Mouse (Mus musculus): ENCODE measurements around the gene Spp2. TPM values are rescaled to one million over a fixed set of nuclear protein-coding genes. Genes with fewer than 3 reads are reported as not detected.
"Not testable (repeated sequence)": the region's sequence is repeated elsewhere in the genome, so short reads cannot be mapped to it uniquely, and the experiment has no call there.

Gene Spp2
- total RNA-seq, 1 experiment from 2014 or later: 49.5 TPM

DNA sequence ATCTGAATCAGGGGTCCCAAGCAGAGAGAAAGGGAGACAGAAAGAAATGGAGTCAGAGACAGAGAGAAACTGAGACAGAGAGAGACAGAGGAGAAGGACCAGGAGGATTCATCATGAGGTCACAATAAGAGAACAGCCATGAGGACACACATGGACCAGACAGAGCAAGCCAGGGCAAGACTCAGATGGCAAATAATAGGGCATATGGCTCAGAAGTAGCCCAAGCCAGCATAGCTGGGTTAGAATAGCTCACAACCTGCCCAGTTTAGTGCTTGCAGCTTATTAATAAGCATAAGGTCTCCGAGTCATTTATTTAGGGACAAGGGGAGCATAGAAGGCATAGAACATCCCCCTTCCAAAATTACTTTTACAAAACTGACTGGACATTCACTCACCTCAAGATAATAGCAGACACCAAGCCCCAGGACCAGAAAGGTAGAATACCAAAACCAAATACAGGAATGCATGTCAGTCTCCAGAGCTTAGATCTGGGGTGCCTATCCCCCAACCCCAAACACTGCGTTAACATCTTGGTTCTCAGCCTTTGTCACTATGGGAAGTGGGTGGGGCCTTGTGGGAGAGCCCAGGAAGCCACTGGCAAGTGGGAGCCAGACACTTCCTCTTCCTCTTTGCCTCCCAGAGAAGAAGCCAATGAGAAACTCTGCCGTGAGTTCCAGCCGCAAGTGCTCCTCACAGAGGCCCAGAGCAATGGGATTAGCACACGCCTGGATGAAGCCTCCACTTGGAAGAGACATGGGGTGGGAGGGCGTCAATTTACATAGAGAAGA lies 26.5 kb downstream of the Spp2 start:
- no peak for DNase-seq

GRCm38 (mm10) chr1:88434057-88434456 lies 27.3 kb downstream of the Spp2 start:
- no peak for DNase-seq

DNA sequence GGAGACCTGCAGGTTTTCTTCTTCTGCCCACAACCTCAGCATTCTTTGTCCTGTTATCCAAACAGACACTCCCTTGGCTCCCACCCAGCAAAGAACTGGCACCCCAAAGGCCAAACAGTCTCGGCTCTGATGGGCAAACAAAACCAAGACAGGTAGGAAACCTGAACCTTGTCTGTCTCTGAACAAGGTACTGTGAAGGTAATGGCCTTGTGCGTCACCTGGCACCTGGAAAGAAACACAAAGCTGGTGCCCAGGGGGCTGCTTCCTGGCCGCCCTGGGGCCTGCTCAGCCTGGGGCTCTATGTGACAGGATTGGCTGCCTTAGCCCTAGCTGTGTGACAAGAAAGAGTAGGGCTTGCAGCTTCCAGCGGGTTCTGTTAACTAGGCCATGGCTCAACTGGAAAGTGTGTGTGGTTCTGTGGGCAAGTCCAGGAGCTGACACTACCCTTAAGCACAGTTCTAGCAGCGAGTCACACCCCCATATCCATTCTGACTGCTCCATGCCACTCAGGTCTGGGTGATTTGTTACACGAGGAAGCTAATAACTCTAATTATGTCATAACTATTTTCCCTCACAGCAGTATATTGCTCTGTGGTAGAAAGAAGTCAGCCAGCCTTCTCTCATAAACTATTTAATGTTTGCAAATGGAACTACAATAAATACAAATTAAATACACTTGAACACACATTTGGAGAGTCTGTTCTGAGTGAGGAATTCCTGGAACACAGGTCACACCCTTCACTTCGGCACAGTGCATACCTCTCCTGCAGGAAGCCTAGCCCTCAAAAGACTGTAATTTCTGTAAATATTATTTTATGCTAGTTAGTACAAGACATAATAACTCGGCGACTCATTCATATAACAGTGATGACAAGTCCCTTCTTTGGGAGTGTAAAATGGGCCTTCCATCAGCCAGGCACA lies 30.7 kb downstream of the Spp2 start:
- DNase-seq: no peak

DNA sequence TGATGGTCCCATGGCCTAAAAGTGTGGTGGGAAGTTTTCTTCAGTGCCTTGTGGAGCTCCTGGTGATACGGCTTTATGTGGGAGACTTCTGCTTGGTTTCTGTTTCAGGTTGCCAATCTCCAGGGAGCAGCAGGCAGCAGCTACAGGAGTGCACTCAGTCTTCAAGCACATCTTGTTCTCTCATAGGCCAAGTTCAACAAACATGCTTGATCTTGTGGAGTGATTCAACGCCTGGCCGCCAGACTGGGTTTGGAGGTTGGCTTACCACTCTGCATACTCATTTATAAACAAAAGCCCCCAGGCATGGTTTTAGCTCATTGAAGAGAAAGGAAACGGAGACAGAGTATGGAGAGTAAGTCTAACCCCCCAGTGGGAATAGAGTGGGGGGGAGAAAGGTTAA lies 36.6 kb downstream of the Spp2 start:
- no peak for DNase-seq

DNA sequence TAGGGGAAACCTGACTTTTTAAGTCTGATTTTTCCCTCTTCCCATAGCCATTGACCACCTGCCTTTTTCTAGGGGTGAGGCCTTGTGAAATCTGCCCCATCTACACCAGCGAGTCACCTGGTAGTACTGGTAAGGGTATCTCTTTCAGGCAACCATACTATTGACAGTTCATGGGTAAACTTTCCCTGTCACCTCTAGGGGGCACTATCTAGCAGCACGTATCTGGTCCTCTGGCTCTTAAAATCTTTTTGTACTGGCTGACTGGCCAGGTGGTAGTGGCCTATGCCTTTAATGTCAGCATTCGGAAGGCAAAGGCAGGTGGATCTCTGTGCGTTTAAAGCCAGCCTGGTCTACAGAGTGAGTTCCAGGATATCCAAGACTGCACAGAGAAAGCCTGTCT lies 38.6 kb downstream of the Spp2 start:
- peak; percentile 13 for DNase-seq

GRCm38 (mm10) chr1:88446270-88447030 lies 39.7 kb downstream of the Spp2 start:
- DNase-seq: no peak

DNA sequence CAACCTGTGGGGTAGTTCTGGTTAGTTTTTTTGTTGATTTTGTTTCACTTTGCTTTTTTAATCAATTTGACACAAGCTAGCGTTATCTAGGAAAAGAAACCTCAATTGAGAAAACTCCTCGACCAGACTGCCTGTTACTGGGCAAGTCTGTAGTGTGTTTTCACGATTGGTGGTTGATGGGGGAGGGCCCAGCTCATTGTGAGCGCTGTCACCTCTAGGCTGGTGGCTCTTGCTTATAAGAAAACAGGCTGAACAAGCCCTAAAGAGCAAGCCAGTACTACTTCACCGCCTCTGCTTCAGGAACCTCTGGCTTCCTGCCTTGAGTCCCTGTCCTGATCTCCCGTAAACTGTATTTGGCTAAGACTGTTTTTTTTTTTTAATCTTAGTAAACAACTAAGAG lies 40.7 kb downstream of the Spp2 start:
- no peak for DNase-seq

- not testable (repeated sequence) for DNase-seq
Observed at GRCm38 (mm10) chr1:88448094-88448493, 41.3 kb downstream of the Spp2 start.

DNA sequence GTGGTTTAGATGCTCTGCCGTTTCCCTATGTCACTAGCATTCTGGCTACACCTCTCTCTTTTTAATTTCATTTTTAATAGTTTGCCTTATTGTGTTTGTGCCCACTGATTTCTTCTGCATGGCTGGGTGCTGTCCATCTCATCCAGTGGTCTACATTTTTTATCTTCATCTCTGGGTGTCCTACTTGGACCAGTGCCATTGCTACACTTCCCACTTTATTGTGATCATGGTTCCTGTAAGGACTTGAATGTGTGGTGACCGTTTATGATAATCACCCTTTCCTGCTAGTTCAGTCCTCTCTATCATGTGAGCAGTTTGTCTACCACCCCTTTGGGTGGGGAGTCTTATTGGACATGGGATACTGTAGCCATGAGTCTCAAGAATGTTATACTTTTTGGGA lies 43.0 kb downstream of the Spp2 start:
- DNase-seq: no peak

GRCm38 (mm10) chr1:88450668-88451067 lies 43.9 kb downstream of the Spp2 start:
- DNase-seq: no peak

- DNase-seq: no peak
Observed at GRCm38 (mm10) chr1:88452198-88452597, 45.4 kb downstream of the Spp2 start.

DNA sequence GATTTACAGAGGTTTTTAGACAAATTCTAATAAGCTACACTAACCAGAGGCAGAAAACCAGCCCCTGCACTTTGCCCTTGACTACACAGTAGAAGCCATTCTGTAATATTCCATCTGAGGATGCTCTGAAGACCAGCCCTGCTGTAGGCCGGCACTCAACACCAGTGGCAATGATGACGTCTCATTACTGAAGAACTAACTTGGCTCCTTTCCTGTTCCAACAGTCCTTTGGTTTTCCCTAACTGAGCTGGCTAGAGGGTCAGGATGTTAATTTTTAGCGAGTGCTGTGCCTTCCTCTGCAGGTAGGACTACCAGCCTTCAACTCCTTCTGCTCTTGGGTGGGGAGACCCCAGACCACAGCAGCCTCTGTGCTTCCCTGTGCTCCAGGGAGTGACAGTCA lies 47.9 kb downstream of the Spp2 start:
- DNase-seq: no peak

DNA sequence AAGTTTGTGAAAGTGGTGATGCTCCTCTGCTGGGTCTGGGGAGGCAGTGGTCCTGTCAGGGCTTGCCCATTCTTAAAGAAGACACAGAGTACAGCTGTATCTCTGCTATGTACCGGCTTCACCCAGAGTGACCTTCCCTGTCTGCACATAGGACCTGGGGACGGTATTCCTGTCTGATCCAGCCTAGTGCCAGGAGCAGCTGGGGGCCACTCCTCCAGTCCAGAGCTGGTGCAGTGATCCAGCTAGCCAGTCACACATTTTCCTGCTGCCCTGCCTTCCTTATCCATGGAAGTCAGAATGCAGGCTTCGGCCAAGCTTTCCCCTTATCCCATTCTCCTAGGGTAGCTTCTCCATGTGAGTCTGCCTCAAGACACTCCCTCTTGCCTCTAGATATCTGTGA lies 49.0 kb downstream of the Spp2 start:
- no peak for DNase-seq

DNA sequence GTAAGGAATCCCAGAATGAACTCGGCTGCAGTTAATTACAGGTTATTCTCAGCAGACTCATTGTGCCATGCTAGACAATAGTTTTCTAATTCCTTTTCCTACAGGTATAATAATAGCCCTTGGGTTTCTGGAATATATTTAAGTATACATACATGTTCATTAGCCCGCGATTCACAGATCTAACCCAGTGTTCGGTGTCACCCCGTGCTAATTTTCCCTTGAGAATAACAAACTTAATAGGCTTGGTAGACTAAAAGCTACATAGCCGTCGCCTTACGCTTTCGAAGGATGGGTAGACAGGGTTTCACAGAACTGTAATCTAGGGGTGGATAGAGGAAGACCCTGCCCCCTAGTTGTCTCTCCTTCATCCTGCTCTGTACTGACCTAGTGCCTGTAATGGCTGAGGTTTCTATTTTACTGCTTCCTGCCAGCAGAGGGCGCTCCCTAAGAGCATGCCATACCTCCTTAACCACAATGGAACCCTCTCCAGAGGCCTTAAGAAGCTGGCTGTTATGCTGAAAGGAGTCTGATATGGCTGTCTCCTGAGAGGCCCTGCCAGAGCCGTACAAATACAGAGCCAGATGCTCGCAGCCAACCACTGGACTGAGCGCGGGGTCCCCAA lies 49.8 kb downstream of the Spp2 start:
- DNase-seq: peak; percentile 80

DNA sequence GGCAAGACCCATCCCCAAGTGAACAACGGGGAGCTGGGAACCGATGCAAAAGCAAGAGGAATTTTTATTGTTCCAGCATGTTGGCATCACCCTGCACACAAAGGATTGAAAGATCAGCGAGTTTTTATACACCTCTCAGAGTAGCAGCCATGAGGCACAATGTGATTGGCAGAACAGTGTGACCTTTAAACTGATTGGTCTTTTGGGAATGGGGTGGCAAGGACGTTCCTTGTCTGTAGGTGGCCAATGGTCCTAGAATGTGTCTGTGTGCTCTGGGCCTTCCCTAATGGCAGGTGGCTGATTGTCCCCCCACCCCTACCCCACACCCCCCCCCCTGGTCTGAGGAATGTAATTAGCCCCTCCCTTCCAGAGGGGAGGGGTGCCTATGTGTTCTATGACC lies 52.4 kb downstream of the Spp2 start:
- no peak for DNase-seq

DNA sequence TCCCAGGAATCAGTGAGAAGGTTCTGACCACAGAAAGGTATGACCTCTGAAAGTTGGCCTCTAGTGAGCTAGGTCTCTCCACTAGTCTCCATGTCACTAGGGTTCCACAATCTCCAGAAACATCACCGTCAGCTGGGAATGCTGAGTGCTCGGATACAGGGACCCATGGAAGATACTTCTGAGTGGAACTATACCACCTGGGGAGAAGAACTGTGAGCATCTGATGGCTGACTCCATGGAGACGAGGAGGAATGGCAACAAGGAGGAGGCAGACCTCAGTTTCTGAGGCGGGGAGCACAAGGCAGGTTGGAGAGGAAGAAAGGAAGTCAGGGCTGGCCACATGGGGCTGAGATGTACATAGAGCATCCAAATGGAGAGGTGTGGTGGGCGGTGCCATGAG lies 52.9 kb downstream of the Spp2 start:
- DNase-seq: no peak

DNA sequence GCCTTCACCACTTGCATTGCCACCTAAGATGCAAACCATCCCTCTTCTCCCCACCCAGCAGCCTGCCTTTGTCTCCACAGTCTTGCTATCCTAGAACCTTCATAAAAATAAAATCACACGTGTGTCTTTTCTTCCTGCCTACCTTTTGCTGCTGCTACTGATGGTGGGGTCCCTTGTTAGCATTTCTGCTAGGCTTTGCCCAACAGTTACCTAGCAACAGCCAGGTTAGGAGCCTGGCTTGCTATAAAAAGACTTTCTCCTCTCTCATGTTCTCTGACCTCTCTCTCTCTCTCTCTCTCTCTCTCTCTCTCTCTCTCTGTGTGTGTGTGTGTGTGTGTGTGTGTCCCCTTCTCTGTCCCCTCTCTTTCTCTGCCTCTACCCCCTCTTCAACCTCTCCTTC lies 54.3 kb downstream of the Spp2 start:
- no peak for DNase-seq

DNA sequence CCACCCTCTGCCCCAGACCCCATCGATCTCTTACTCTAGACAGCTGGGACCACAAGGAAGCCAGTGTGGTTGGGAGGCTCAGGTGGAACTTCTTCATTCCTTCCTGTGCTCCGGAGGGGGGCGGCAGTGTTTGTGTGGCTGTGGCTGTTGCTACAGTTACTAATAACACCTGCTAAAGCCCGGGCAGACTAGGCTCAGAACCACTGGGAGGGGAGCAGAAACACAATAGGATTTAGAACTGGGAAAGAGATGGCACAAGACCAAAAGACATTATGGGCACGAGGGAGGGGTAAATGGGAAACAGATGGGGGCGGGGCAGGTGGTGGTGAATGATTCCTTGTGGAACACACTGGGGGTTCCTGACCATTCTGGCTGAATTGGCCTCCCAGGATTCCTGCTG lies 55.7 kb downstream of the Spp2 start:
- DNase-seq: no peak

GRCm38 (mm10) chr1:88463241-88463640 lies 56.5 kb downstream of the Spp2 start:
- no peak for DNase-seq

DNA sequence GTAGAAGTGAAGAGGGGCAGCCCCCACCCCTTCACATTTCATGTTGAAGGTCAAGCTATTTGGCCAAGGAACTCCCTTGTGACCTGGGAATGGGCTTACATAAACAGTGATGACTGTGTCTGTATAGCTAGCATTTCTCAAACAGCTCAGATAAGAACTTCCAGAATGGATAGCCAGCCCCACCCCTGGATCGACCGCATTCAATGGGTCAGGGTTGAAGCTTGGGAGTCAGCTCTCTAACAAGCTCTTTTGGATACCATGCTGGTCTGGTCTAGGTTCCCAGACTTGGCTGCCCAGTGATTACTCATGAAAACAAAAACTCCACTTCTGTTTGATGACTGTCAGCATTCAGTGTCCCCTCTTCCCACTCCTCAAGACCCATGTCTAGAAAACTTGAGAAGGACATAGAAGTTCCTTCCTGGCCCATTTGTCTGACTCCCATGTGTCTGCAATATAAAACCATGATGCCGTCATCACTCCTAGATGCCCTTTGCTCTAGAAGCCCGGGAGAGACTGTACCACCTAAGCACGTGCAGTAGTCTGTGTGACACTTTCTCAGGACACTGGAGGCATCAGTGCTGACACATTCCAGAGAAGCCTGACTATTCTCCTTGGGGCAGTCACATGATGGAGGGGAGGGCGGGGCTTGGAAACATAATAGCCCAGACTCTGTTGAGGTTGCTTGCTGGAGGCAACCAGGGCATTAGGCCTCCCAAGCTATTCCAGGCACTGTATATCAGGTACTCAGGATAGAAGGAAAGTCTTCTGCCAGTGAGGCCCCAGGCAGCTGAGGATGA lies 57.5 kb downstream of the Spp2 start:
- DNase-seq: no peak

DNA sequence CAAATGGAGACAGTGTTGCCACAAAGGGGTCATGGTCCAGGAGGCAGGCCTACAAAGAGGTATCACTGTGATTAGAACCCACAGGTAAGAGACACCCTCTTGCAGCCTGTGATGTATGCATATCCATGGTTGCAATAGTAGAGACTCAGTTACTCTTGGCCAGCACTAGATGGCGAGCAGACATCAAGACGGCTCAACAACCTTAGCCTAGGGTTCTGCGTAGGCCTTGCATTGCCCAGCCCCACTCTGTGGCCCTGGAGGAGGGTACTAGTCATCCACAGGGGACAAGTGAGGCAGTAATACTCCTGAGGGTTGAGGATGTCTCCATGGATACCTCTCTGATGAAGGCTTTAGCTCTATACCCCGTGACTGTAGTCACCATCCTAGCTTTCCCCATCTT lies 59.0 kb downstream of the Spp2 start:
- peak; percentile 31 for DNase-seq
